Mouse (Mus musculus): ENCODE results near the gene Ppie. TPM values are rescaled to one million over a fixed set of nuclear protein-coding genes. Genes with fewer than 3 reads are reported as not detected.
A peak's percentile ranks its signal among the peaks of the same experiment; 100 is the strongest.

The Ppie gene
- polyA plus RNA-seq, 1 experiment, result 16.7 TPM

GRCm38 (mm10) chr4:123104651-123105450 is 34.9 kb downstream of the Ppie start, which contains the start of gene Bmp8b:
Gene Bmp8b, plus strand, starts transcription at chr4:123105165.
- Histone ChIP-seq H3K4me3 (ENCODE audit: control insufficient read depth, low read depth, low read length) (peak within 1 kb of the TSS; percentile 71), H3K4me1 (ENCODE audit: control insufficient read depth, insufficient read depth, low read length) (peaks cover 12% of the 10 kb centered on the region), H3K27ac (ENCODE audit: control insufficient read depth, insufficient read depth, low read depth, low read length) (no peak within 1 kb of the TSS), H3K27me3 (ENCODE audit: control insufficient read depth, insufficient read depth, low read length) (no peaks in the 10 kb centered on the region), H3K36me3 (ENCODE audit: control insufficient read depth, insufficient read depth, low read length) (no peaks in the 10 kb centered on the region)
- no peak for TF ChIP-seq POLR2A (IDR thresholded peaks at IDR 0.05; ENCODE audit: control insufficient read depth, low read depth, low read length)
- no peak for TF ChIP-seq CTCF (IDR thresholded peaks at IDR 0.05; ENCODE audit: control insufficient read depth, insufficient read depth, insufficient replicate concordance, low read depth, low read length)

- no peaks in the 10 kb centered on the region for H3K27me3 ChIP-seq (ENCODE audit: control insufficient read depth, insufficient read depth, low read length)
- no peak overlapping the region for H3K4me3 ChIP-seq (ENCODE audit: control insufficient read depth, low read depth, low read length)
- TF ChIP-seq CTCF (IDR thresholded peaks at IDR 0.05; ENCODE audit: control insufficient read depth, insufficient read depth, insufficient replicate concordance, low read depth, low read length), result no peak
- TF ChIP-seq POLR2A (IDR thresholded peaks at IDR 0.05; ENCODE audit: control insufficient read depth, low read depth, low read length), result no peak
- H3K4me1 ChIP-seq (ENCODE audit: control insufficient read depth, insufficient read depth, low read length), result peaks cover 3% of the 10 kb centered on the region; the same call in 1 of the 2 replicates
- no peaks in the 10 kb centered on the region for H3K36me3 ChIP-seq (ENCODE audit: control insufficient read depth, insufficient read depth, low read length)
- no peak overlapping the region for H3K27ac ChIP-seq (ENCODE audit: control insufficient read depth, insufficient read depth, low read depth, low read length)
Observed at GRCm38 (mm10) chr4:123093869-123094268, 45.9 kb downstream of the Ppie start.

- no peak overlapping the region for H3K27ac ChIP-seq (ENCODE audit: control insufficient read depth, insufficient read depth, low read depth, low read length)
- 0 out of 2 replicates have a peak overlapping the region, but pooled peaks have one; percentile 7 for H3K4me3 ChIP-seq (ENCODE audit: control insufficient read depth, low read depth, low read length)
- H3K36me3 ChIP-seq (ENCODE audit: control insufficient read depth, insufficient read depth, low read length), result no peaks in the 10 kb centered on the region
- no peaks in the 10 kb centered on the region for H3K27me3 ChIP-seq (ENCODE audit: control insufficient read depth, insufficient read depth, low read length)
- TF ChIP-seq POLR2A (IDR thresholded peaks at IDR 0.05; ENCODE audit: control insufficient read depth, low read depth, low read length), result no peak
- TF ChIP-seq CTCF (IDR thresholded peaks at IDR 0.05; ENCODE audit: control insufficient read depth, insufficient read depth, insufficient replicate concordance, low read depth, low read length), result no peak
- H3K4me1 ChIP-seq (ENCODE audit: control insufficient read depth, insufficient read depth, low read length), result peaks cover 3% of the 10 kb centered on the region; the same call in 1 of the 2 replicates
Observed at GRCm38 (mm10) chr4:123093064-123093776, 46.5 kb downstream of the Ppie start.

- TF ChIP-seq POLR2A (IDR thresholded peaks at IDR 0.05; ENCODE audit: control insufficient read depth, low read depth, low read length), result no peak
- TF ChIP-seq CTCF (IDR thresholded peaks at IDR 0.05; ENCODE audit: control insufficient read depth, insufficient read depth, insufficient replicate concordance, low read depth, low read length), result no peak
- H3K36me3 ChIP-seq (ENCODE audit: control insufficient read depth, insufficient read depth, low read length), result no peaks in the 10 kb centered on the region
- no peak overlapping the region for H3K27ac ChIP-seq (ENCODE audit: control insufficient read depth, insufficient read depth, low read depth, low read length)
- no peak overlapping the region for H3K4me3 ChIP-seq (ENCODE audit: control insufficient read depth, low read depth, low read length)
- H3K4me1 ChIP-seq (ENCODE audit: control insufficient read depth, insufficient read depth, low read length), result peaks cover 3% of the 10 kb centered on the region; the same call in 1 of the 2 replicates
- H3K27me3 ChIP-seq (ENCODE audit: control insufficient read depth, insufficient read depth, low read length), result no peaks in the 10 kb centered on the region
Observed at GRCm38 (mm10) chr4:123092621-123093020, 47.1 kb downstream of the Ppie start.

- peaks cover 2% of the 10 kb centered on the region for H3K4me1 ChIP-seq (ENCODE audit: control insufficient read depth, insufficient read depth, low read length)
- H3K4me3 ChIP-seq (ENCODE audit: control insufficient read depth, low read depth, low read length), result no peak overlapping the region
- no peaks in the 10 kb centered on the region for H3K36me3 ChIP-seq (ENCODE audit: control insufficient read depth, insufficient read depth, low read length)
- TF ChIP-seq POLR2A (IDR thresholded peaks at IDR 0.05; ENCODE audit: control insufficient read depth, low read depth, low read length) (no peak), CTCF (IDR thresholded peaks at IDR 0.05; ENCODE audit: control insufficient read depth, insufficient read depth, insufficient replicate concordance, low read depth, low read length) (no peak)
- H3K27ac ChIP-seq (ENCODE audit: control insufficient read depth, insufficient read depth, low read depth, low read length), result no peak overlapping the region
- no peaks in the 10 kb centered on the region for H3K27me3 ChIP-seq (ENCODE audit: control insufficient read depth, insufficient read depth, low read length)
Observed at GRCm38 (mm10) chr4:123086381-123086780, 53.4 kb downstream of the Ppie start.

GRCm38 (mm10) chr4:123085290-123085689 is 54.5 kb downstream of the Ppie start:
- peaks cover 2% of the 10 kb centered on the region for H3K4me1 ChIP-seq (ENCODE audit: control insufficient read depth, insufficient read depth, low read length)
- no peaks in the 10 kb centered on the region for H3K27me3 ChIP-seq (ENCODE audit: control insufficient read depth, insufficient read depth, low read length)
- H3K4me3 ChIP-seq (ENCODE audit: control insufficient read depth, low read depth, low read length), result no peak overlapping the region
- TF ChIP-seq POLR2A (IDR thresholded peaks at IDR 0.05; ENCODE audit: control insufficient read depth, low read depth, low read length), result no peak
- no peak for TF ChIP-seq CTCF (IDR thresholded peaks at IDR 0.05; ENCODE audit: control insufficient read depth, insufficient read depth, insufficient replicate concordance, low read depth, low read length)
- no peak overlapping the region for H3K27ac ChIP-seq (ENCODE audit: control insufficient read depth, insufficient read depth, low read depth, low read length)
- no peaks in the 10 kb centered on the region for H3K36me3 ChIP-seq (ENCODE audit: control insufficient read depth, insufficient read depth, low read length)

GRCm38 (mm10) chr4:123083323-123083902 is 56.3 kb downstream of the Ppie start:
- Histone ChIP-seq H3K27me3 (ENCODE audit: control insufficient read depth, insufficient read depth, low read length) (no peaks in the 10 kb centered on the region), H3K4me3 (ENCODE audit: control insufficient read depth, low read depth, low read length) (no peak overlapping the region), H3K4me1 (ENCODE audit: control insufficient read depth, insufficient read depth, low read length) (peaks cover 2% of the 10 kb centered on the region), H3K27ac (ENCODE audit: control insufficient read depth, insufficient read depth, low read depth, low read length) (no peak overlapping the region), H3K36me3 (ENCODE audit: control insufficient read depth, insufficient read depth, low read length) (no peaks in the 10 kb centered on the region)
- TF ChIP-seq CTCF (IDR thresholded peaks at IDR 0.05; ENCODE audit: control insufficient read depth, insufficient read depth, insufficient replicate concordance, low read depth, low read length), result no peak
- no peak for TF ChIP-seq POLR2A (IDR thresholded peaks at IDR 0.05; ENCODE audit: control insufficient read depth, low read depth, low read length)

All from testis, adult 2 months (tissue).